Mouse (Mus musculus): ENCODE results near the gene Ptgfrn. TPM values are rescaled to one million over a fixed set of nuclear protein-coding genes. Genes with fewer than 3 reads are reported as not detected.

Ptgfrn gene
- polyA plus RNA-seq, 1 experiment from 2014 or later: 8.3 TPM

- 54% methylated on average over 5 of the region's 5 CpGs for WGBS (ENCODE audit: insufficient replicate concordance)
Measured at GRCm38 (mm10) chr3:101007112-101007782, 102.8 kb downstream of the Ptgfrn start.

GRCm38 (mm10) chr3:101005392-101005791 is 104.7 kb downstream of the Ptgfrn start:
- no peak overlapping the region for H3K27ac ChIP-seq (ENCODE audit: low read depth, low read length)
- H3K9me3 ChIP-seq (replicated peaks; ENCODE audit: control insufficient read depth, low read length): no peaks in the 10 kb centered on the region
- 65% methylated on average over 6 of the region's 6 CpGs for WGBS (ENCODE audit: insufficient replicate concordance)
- no peak overlapping the region for H3K9ac ChIP-seq (ENCODE audit: low read depth, low read length)
- no peak overlapping the region for H3K4me3 ChIP-seq (ENCODE audit: low read depth, low read length)
- no peaks in the 10 kb centered on the region for H3K36me3 ChIP-seq (ENCODE audit: control insufficient read depth, insufficient read depth, low read length)
- ATAC-seq (replicated peaks; ENCODE audit: insufficient number of reproducible peaks, low FRiP score, low TSS enrichment): no peak
- no peak overlapping the region for H3K4me2 ChIP-seq
- peaks cover 2% of the 10 kb centered on the region; the same call in 1 of the 2 replicates for H3K4me1 ChIP-seq (ENCODE audit: control insufficient read depth, insufficient read depth, low read length)
- no peaks in the 10 kb centered on the region for H3K27me3 ChIP-seq (ENCODE audit: control insufficient read depth, insufficient read depth, low read length)

More at GRCm38 (mm10) chr3:101007112-101007782, 102.8 kb downstream of the Ptgfrn start:
- H3K36me3 ChIP-seq (ENCODE audit: control insufficient read depth, insufficient read depth, low read length): no peaks in the 10 kb centered on the region
- H3K27me3 ChIP-seq (ENCODE audit: control insufficient read depth, insufficient read depth, low read length): no peaks in the 10 kb centered on the region
- H3K27ac ChIP-seq (ENCODE audit: low read depth, low read length): no peak overlapping the region
- no peak overlapping the region for H3K4me2 ChIP-seq
- H3K4me1 ChIP-seq (ENCODE audit: control insufficient read depth, insufficient read depth, low read length): peaks cover 5% of the 10 kb centered on the region; the same call in 1 of the 2 replicates
- H3K9me3 ChIP-seq (replicated peaks; ENCODE audit: control insufficient read depth, low read length): no peaks in the 10 kb centered on the region
- no peak overlapping the region for H3K4me3 ChIP-seq (ENCODE audit: low read depth, low read length)
- no peak overlapping the region for H3K9ac ChIP-seq (ENCODE audit: low read depth, low read length)
- ATAC-seq (replicated peaks; ENCODE audit: insufficient number of reproducible peaks, low FRiP score, low TSS enrichment): no peak

GRCm38 (mm10) chr3:101003575-101004356 is 106.3 kb downstream of the Ptgfrn start:
- ATAC-seq (replicated peaks; ENCODE audit: insufficient number of reproducible peaks, low FRiP score, low TSS enrichment): no peak

GRCm38 (mm10) chr3:100999732-101000131 is 110.3 kb downstream of the Ptgfrn start:
- Histone ChIP-seq H3K36me3 (ENCODE audit: control insufficient read depth, insufficient read depth, low read length) (no peaks in the 10 kb centered on the region), H3K27me3 (ENCODE audit: control insufficient read depth, insufficient read depth, low read length) (no peaks in the 10 kb centered on the region), H3K4me3 (ENCODE audit: low read depth, low read length) (no peak overlapping the region), H3K4me2 (no peak overlapping the region), H3K4me1 (ENCODE audit: control insufficient read depth, insufficient read depth, low read length) (peaks cover 13% of the 10 kb centered on the region; the same call in 1 of the 2 replicates), H3K27ac (ENCODE audit: low read depth, low read length) (no peak overlapping the region), H3K9me3 (replicated peaks; ENCODE audit: control insufficient read depth, low read length) (no peaks in the 10 kb centered on the region), H3K9ac (ENCODE audit: low read depth, low read length) (no peak overlapping the region)
- 22% methylated on average over 2 of the region's 2 CpGs for WGBS (ENCODE audit: insufficient replicate concordance)
- ATAC-seq (replicated peaks; ENCODE audit: insufficient number of reproducible peaks, low FRiP score, low TSS enrichment): no peak

More at GRCm38 (mm10) chr3:101003575-101004356, 106.3 kb downstream of the Ptgfrn start:
- H3K27ac ChIP-seq (ENCODE audit: low read depth, low read length): no peak overlapping the region
- H3K4me1 ChIP-seq (ENCODE audit: control insufficient read depth, insufficient read depth, low read length): peaks cover 6% of the 10 kb centered on the region
- WGBS (ENCODE audit: insufficient replicate concordance): 75% methylated on average over 15 of the region's 15 CpGs
- H3K36me3 ChIP-seq (ENCODE audit: control insufficient read depth, insufficient read depth, low read length): no peaks in the 10 kb centered on the region
- H3K9ac ChIP-seq (ENCODE audit: low read depth, low read length): no peak overlapping the region
- H3K27me3 ChIP-seq (ENCODE audit: control insufficient read depth, insufficient read depth, low read length): no peaks in the 10 kb centered on the region
- H3K9me3 ChIP-seq (replicated peaks; ENCODE audit: control insufficient read depth, low read length): no peaks in the 10 kb centered on the region
- no peak overlapping the region for H3K4me3 ChIP-seq (ENCODE audit: low read depth, low read length)
- H3K4me2 ChIP-seq: no peak overlapping the region

- whole genome bisulfite sequencing (ENCODE audit: insufficient replicate concordance): 9% methylated on average over 6 of the region's 6 CpGs
- H3K4me2 ChIP-seq: no peak overlapping the region
- H3K27me3 ChIP-seq (ENCODE audit: control insufficient read depth, insufficient read depth, low read length): no peaks in the 10 kb centered on the region
- peaks cover 17% of the 10 kb centered on the region; the same call in 1 of the 2 replicates for H3K4me1 ChIP-seq (ENCODE audit: control insufficient read depth, insufficient read depth, low read length)
- H3K36me3 ChIP-seq (ENCODE audit: control insufficient read depth, insufficient read depth, low read length): no peaks in the 10 kb centered on the region
- no peak overlapping the region for H3K9ac ChIP-seq (ENCODE audit: low read depth, low read length)
- no peak overlapping the region for H3K27ac ChIP-seq (ENCODE audit: low read depth, low read length)
- H3K4me3 ChIP-seq (ENCODE audit: low read depth, low read length): no peak overlapping the region
- H3K9me3 ChIP-seq (replicated peaks; ENCODE audit: control insufficient read depth, low read length): no peaks in the 10 kb centered on the region
- no peak for ATAC-seq (replicated peaks; ENCODE audit: insufficient number of reproducible peaks, low FRiP score, low TSS enrichment)
Measured at GRCm38 (mm10) chr3:100998904-100999340, 111.2 kb downstream of the Ptgfrn start.

GRCm38 (mm10) chr3:100997785-100998570 is 112.1 kb downstream of the Ptgfrn start:
- no peak overlapping the region for H3K4me2 ChIP-seq
- H3K4me1 ChIP-seq (ENCODE audit: control insufficient read depth, insufficient read depth, low read length): peaks cover 17% of the 10 kb centered on the region
- no peak overlapping the region for H3K9ac ChIP-seq (ENCODE audit: low read depth, low read length)
- 62% methylated on average over 10 of the region's 10 CpGs for WGBS (ENCODE audit: insufficient replicate concordance)
- H3K27me3 ChIP-seq (ENCODE audit: control insufficient read depth, insufficient read depth, low read length): no peaks in the 10 kb centered on the region
- no peaks in the 10 kb centered on the region for H3K36me3 ChIP-seq (ENCODE audit: control insufficient read depth, insufficient read depth, low read length)
- H3K9me3 ChIP-seq (replicated peaks; ENCODE audit: control insufficient read depth, low read length): no peaks in the 10 kb centered on the region
- no peak for ATAC-seq (replicated peaks; ENCODE audit: insufficient number of reproducible peaks, low FRiP score, low TSS enrichment)
- no peak overlapping the region for H3K4me3 ChIP-seq (ENCODE audit: low read depth, low read length)
- no peak overlapping the region for H3K27ac ChIP-seq (ENCODE audit: low read depth, low read length)

- Histone ChIP-seq H3K27me3 (ENCODE audit: control insufficient read depth, insufficient read depth, low read length) (no peaks in the 10 kb centered on the region), H3K27ac (ENCODE audit: low read depth, low read length) (no peak overlapping the region), H3K9ac (ENCODE audit: low read depth, low read length) (no peak overlapping the region), H3K4me1 (ENCODE audit: control insufficient read depth, insufficient read depth, low read length) (peaks cover 17% of the 10 kb centered on the region), H3K4me2 (no peak overlapping the region), H3K9me3 (replicated peaks; ENCODE audit: control insufficient read depth, low read length) (no peaks in the 10 kb centered on the region), H3K4me3 (ENCODE audit: low read depth, low read length) (no peak overlapping the region), H3K36me3 (ENCODE audit: control insufficient read depth, insufficient read depth, low read length) (no peaks in the 10 kb centered on the region)
- WGBS (ENCODE audit: insufficient replicate concordance): 81% methylated on average over 4 of the region's 4 CpGs
- ATAC-seq (replicated peaks; ENCODE audit: insufficient number of reproducible peaks, low FRiP score, low TSS enrichment): no peak
Measured at GRCm38 (mm10) chr3:100994252-100994651, 115.8 kb downstream of the Ptgfrn start.

- Histone ChIP-seq H3K4me3 (ENCODE audit: low read depth, low read length) (no peak overlapping the region), H3K27ac (ENCODE audit: low read depth, low read length) (no peak overlapping the region)
- 48% methylated on average over 15 of the region's 15 CpGs for WGBS (ENCODE audit: insufficient replicate concordance)
Measured at GRCm38 (mm10) chr3:100993718-100994117, 116.4 kb downstream of the Ptgfrn start.

More at GRCm38 (mm10) chr3:100993718-100994117, 116.4 kb downstream of the Ptgfrn start:
- H3K9ac ChIP-seq (ENCODE audit: low read depth, low read length): no peak overlapping the region
- no peaks in the 10 kb centered on the region for H3K36me3 ChIP-seq (ENCODE audit: control insufficient read depth, insufficient read depth, low read length)
- no peaks in the 10 kb centered on the region for H3K27me3 ChIP-seq (ENCODE audit: control insufficient read depth, insufficient read depth, low read length)
- no peaks in the 10 kb centered on the region for H3K9me3 ChIP-seq (replicated peaks; ENCODE audit: control insufficient read depth, low read length)
- peaks cover 13% of the 10 kb centered on the region for H3K4me1 ChIP-seq (ENCODE audit: control insufficient read depth, insufficient read depth, low read length)
- ATAC-seq (replicated peaks; ENCODE audit: insufficient number of reproducible peaks, low FRiP score, low TSS enrichment): no peak
- H3K4me2 ChIP-seq: no peak overlapping the region

All from heart, embryonic 11.5 days (tissue).